Mouse (Mus musculus): ENCODE results near the gene Megf6. TPM values are rescaled to one million over a fixed set of nuclear protein-coding genes. Genes with fewer than 3 reads are reported as not detected.

The Megf6 gene
- total and polyA plus RNA-seq, 2 experiments from 2014 or later: 12.9 to 79.8 TPM

GRCm38 (mm10) chr4:154224970-154225309, 54.4 kb downstream of the Megf6 start:
- Histone ChIP-seq H3K9ac (replicated peaks; ENCODE audit: low read depth, low read length) (no peak overlapping the region), H3K4me1 (ENCODE audit: control insufficient read depth, insufficient read depth) (peaks cover 44% of the 10 kb centered on the region), H3K4me3 (ENCODE audit: low read depth, low read length) (no peak overlapping the region), H3K27ac (ENCODE audit: low read depth) (no peak overlapping the region), H3K4me2 (ENCODE audit: low read depth, low read length) (no peak overlapping the region), H3K36me3 (replicated peaks; ENCODE audit: control insufficient read depth, insufficient read depth, low read length) (no peaks in the 10 kb centered on the region), H3K9me3 (replicated peaks; ENCODE audit: control insufficient read depth, low read length) (no peaks in the 10 kb centered on the region), H3K27me3 (ENCODE audit: control insufficient read depth, insufficient read depth, low read length) (no peaks in the 10 kb centered on the region)
- DNase-seq (ENCODE audit: low spot score) (no peak), ATAC-seq (ENCODE audit: insufficient read depth, low read depth) (no peak)
- 65% methylated on average over 9 of the region's 9 CpGs for WGBS
- TF ChIP-seq EP300 (IDR thresholded peaks at IDR 0.05; ENCODE audit: low read depth) (no peak), CTCF (IDR thresholded peaks at IDR 0.05; ENCODE audit: low read depth) (no peak)

DNA sequence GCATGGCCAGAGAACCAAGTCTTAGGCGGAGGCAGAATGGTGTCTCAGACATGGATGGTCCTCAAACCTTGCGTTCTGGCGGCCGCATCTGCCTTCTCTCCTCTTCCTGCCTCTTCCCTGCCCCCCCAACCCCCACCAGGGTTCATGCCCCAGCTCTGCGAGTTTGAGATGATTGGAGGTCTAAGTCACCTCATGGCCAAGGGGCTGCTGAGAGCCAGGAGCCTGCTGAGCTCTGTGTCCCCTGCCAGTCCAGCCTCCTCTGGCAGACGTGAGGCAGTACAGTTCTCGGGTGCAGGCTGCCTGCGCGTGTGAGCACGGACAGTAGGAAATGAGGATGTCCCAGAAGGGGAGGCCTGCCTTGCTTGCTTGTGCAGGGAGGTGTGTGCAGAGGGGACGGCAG, 56.1 kb downstream of the Megf6 start:
- TF ChIP-seq EP300 (IDR thresholded peaks at IDR 0.05; ENCODE audit: low read depth) (no peak), CTCF (IDR thresholded peaks at IDR 0.05; ENCODE audit: low read depth) (no peak)
- peaks cover 52% of the 10 kb centered on the region for H3K4me1 ChIP-seq (ENCODE audit: control insufficient read depth, insufficient read depth)
- ATAC-seq (ENCODE audit: insufficient read depth, low read depth) (no peak), DNase-seq (ENCODE audit: low spot score) (no peak)
- H3K4me2 ChIP-seq (ENCODE audit: low read depth, low read length): no peak overlapping the region
- H3K27me3 ChIP-seq (ENCODE audit: control insufficient read depth, insufficient read depth, low read length): no peaks in the 10 kb centered on the region
- no peak overlapping the region for H3K9ac ChIP-seq (replicated peaks; ENCODE audit: low read depth, low read length)
- no peak overlapping the region for H3K27ac ChIP-seq (ENCODE audit: low read depth)
- no peaks in the 10 kb centered on the region for H3K36me3 ChIP-seq (replicated peaks; ENCODE audit: control insufficient read depth, insufficient read depth, low read length)
- WGBS: 68% methylated on average over 11 of the region's 11 CpGs
- no peaks in the 10 kb centered on the region for H3K9me3 ChIP-seq (replicated peaks; ENCODE audit: control insufficient read depth, low read length)
- H3K4me3 ChIP-seq (ENCODE audit: low read depth, low read length): no peak overlapping the region

GRCm38 (mm10) chr4:154228336-154228735, 57.8 kb downstream of the Megf6 start:
- DNase-seq (ENCODE audit: low spot score): peak; percentile 44
- Histone ChIP-seq H3K4me1 (ENCODE audit: control insufficient read depth, insufficient read depth) (peaks cover 53% of the 10 kb centered on the region), H3K27me3 (ENCODE audit: control insufficient read depth, insufficient read depth, low read length) (no peaks in the 10 kb centered on the region), H3K4me3 (ENCODE audit: low read depth, low read length) (no peak overlapping the region), H3K36me3 (replicated peaks; ENCODE audit: control insufficient read depth, insufficient read depth, low read length) (no peaks in the 10 kb centered on the region), H3K27ac (ENCODE audit: low read depth) (no peak overlapping the region), H3K9me3 (replicated peaks; ENCODE audit: control insufficient read depth, low read length) (no peaks in the 10 kb centered on the region), H3K4me2 (ENCODE audit: low read depth, low read length) (no peak overlapping the region), H3K9ac (replicated peaks; ENCODE audit: low read depth, low read length) (no peak overlapping the region)
- no peak for TF ChIP-seq CTCF (IDR thresholded peaks at IDR 0.05; ENCODE audit: low read depth)
- TF ChIP-seq EP300 (IDR thresholded peaks at IDR 0.05; ENCODE audit: low read depth): no peak
- WGBS: 22% methylated on average over 11 of the region's 11 CpGs
- peak; percentile 26 for ATAC-seq (ENCODE audit: insufficient read depth, low read depth)

- 86% methylated on average over 9 of the region's 9 CpGs for WGBS
- no peak overlapping the region for H3K4me3 ChIP-seq (ENCODE audit: low read depth, low read length)
- no peak overlapping the region for H3K4me2 ChIP-seq (ENCODE audit: low read depth, low read length)
- peaks cover 49% of the 10 kb centered on the region for H3K4me1 ChIP-seq (ENCODE audit: control insufficient read depth, insufficient read depth)
- no peak overlapping the region for H3K27ac ChIP-seq (ENCODE audit: low read depth)
- no peak for ATAC-seq (ENCODE audit: insufficient read depth, low read depth)
- no peaks in the 10 kb centered on the region for H3K9me3 ChIP-seq (replicated peaks; ENCODE audit: control insufficient read depth, low read length)
- no peaks in the 10 kb centered on the region for H3K36me3 ChIP-seq (replicated peaks; ENCODE audit: control insufficient read depth, insufficient read depth, low read length)
- DNase-seq (ENCODE audit: low spot score): no peak
- no peak overlapping the region for H3K9ac ChIP-seq (replicated peaks; ENCODE audit: low read depth, low read length)
- no peaks in the 10 kb centered on the region for H3K27me3 ChIP-seq (ENCODE audit: control insufficient read depth, insufficient read depth, low read length)
- no peak for TF ChIP-seq EP300 (IDR thresholded peaks at IDR 0.05; ENCODE audit: low read depth)
These were observed 59.0 kb downstream of the Megf6 start for GRCm38 (mm10) chr4:154229569-154229968.

DNA sequence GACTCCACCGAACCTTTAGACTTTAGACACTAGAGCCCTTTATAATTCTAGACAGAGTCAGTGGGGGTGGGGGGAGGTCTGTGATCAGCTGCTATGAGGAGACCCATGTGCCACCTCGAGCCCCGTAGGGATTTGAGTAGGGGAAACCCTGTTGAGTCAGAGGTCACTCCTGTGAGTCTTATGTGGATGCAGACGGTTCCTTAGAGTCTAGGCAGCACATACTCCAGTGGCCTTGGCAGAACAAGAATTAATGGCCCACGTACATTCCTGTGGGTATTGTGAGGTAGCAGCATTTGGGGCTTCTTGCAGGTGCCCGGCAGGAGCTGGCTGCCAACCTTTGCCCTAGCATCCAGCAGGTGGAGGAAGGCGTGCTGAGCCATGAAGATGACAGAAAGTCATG, 60.9 kb downstream of the Megf6 start:
- no peak overlapping the region for H3K4me3 ChIP-seq (ENCODE audit: low read depth, low read length)
- H3K9ac ChIP-seq (replicated peaks; ENCODE audit: low read depth, low read length): no peak overlapping the region
- no peaks in the 10 kb centered on the region for H3K9me3 ChIP-seq (replicated peaks; ENCODE audit: control insufficient read depth, low read length)
- DNase-seq (ENCODE audit: low spot score): no peak
- H3K27ac ChIP-seq (ENCODE audit: low read depth): no peak overlapping the region
- 82% methylated on average over 7 of the region's 7 CpGs for WGBS
- ATAC-seq (ENCODE audit: insufficient read depth, low read depth): no peak
- no peaks in the 10 kb centered on the region for H3K27me3 ChIP-seq (ENCODE audit: control insufficient read depth, insufficient read depth, low read length)
- peaks cover 47% of the 10 kb centered on the region for H3K4me1 ChIP-seq (ENCODE audit: control insufficient read depth, insufficient read depth)
- no peak overlapping the region for H3K4me2 ChIP-seq (ENCODE audit: low read depth, low read length)
- no peak for TF ChIP-seq CTCF (IDR thresholded peaks at IDR 0.05; ENCODE audit: low read depth)
- TF ChIP-seq EP300 (IDR thresholded peaks at IDR 0.05; ENCODE audit: low read depth): no peak
- no peaks in the 10 kb centered on the region for H3K36me3 ChIP-seq (replicated peaks; ENCODE audit: control insufficient read depth, insufficient read depth, low read length)

DNA sequence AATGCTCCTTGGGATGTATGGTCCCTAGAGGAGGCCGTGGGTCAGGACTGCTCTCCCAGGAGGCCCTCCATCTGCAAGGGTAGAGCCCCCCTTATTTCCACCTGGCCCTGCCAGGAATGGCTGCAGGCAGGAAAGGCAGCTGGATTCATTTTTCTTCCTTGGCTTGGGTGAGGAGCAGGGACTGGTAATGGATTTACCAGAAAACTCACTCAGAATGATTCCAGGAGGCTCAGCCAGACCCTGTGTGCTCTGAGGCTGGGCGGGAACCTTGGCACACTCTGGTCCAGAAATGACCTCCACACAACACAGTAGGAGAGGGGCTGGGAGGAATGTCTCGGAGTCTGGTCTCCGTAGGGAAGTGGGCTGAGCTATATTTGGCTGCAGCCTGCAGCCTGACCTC, 61.8 kb downstream of the Megf6 start:
- Histone ChIP-seq H3K9ac (replicated peaks; ENCODE audit: low read depth, low read length) (no peak overlapping the region; the same call in 1 of the 2 replicates), H3K36me3 (replicated peaks; ENCODE audit: control insufficient read depth, insufficient read depth, low read length) (no peaks in the 10 kb centered on the region), H3K27ac (ENCODE audit: low read depth) (0 out of 2 replicates have a peak overlapping the region, but pooled peaks have one; percentile 7), H3K9me3 (replicated peaks; ENCODE audit: control insufficient read depth, low read length) (no peaks in the 10 kb centered on the region), H3K27me3 (ENCODE audit: control insufficient read depth, insufficient read depth, low read length) (no peaks in the 10 kb centered on the region), H3K4me1 (ENCODE audit: control insufficient read depth, insufficient read depth) (peaks cover 54% of the 10 kb centered on the region), H3K4me2 (ENCODE audit: low read depth, low read length) (no peak overlapping the region), H3K4me3 (ENCODE audit: low read depth, low read length) (no peak overlapping the region)
- TF ChIP-seq EP300 (IDR thresholded peaks at IDR 0.05; ENCODE audit: low read depth) (peak; percentile 70; the same call in 1 of the 2 replicates), CTCF (IDR thresholded peaks at IDR 0.05; ENCODE audit: low read depth) (no peak)
- WGBS: 22% methylated on average over 4 of the region's 4 CpGs
- ATAC-seq (ENCODE audit: insufficient read depth, low read depth): peak; percentile 47; the same call in 1 of the 2 replicates
- DNase-seq (ENCODE audit: low spot score): no peak
